Mouse (Mus musculus): ENCODE measurements at regions not wholly inside any gene's neighbourhood (a gene's known extent, or its start where the extent isn't known, plus 50 kb on each side); places are given as distances from the start of the nearest gene placed in this dataset.
"Not testable (repeated sequence)": the region's sequence is repeated elsewhere in the genome, so short reads cannot be mapped to it uniquely, and the experiment has no call there.

GRCm38 (mm10) chr1:18058211-18058971, 87.3 kb downstream of the Crisp4 start:
- under 1% methylated on average over 77 of the region's 77 CpGs for WGBS
- H3K9ac ChIP-seq (replicated peaks; ENCODE audit: low read length): peak overlapping the region; percentile 69
- DNase-seq (ENCODE audit: low spot score) (peak; percentile 61), ATAC-seq (replicated peaks; ENCODE audit: insufficient number of reproducible peaks, low FRiP score, low TSS enrichment, low read depth) (peak; percentile 81)
- no peaks in the 10 kb centered on the region for H3K36me3 ChIP-seq (replicated peaks; ENCODE audit: control insufficient read depth, insufficient read depth, low read depth, low read length)
- peaks cover 14% of the 10 kb centered on the region for H3K27me3 ChIP-seq (ENCODE audit: control insufficient read depth, insufficient read depth, low read length)
- no peaks in the 10 kb centered on the region for H3K9me3 ChIP-seq (replicated peaks; ENCODE audit: control insufficient read depth, low read length)
- H3K27ac ChIP-seq (replicated peaks; ENCODE audit: low read depth, low read length): no peak overlapping the region
- peak overlapping the region; percentile 57 for H3K4me3 ChIP-seq (ENCODE audit: low read depth, low read length)
- H3K4me2 ChIP-seq (ENCODE audit: low read depth, low read length): peak overlapping the region; percentile 96
- no peaks in the 10 kb centered on the region for H3K4me1 ChIP-seq (ENCODE audit: control insufficient read depth, insufficient read depth, low read length)

GRCm38 (mm10) chr1:18057646-18058210, 88.0 kb downstream of the Crisp4 start:
- DNase-seq (ENCODE audit: low spot score): peak; percentile 17
- peaks cover 14% of the 10 kb centered on the region for H3K27me3 ChIP-seq (ENCODE audit: control insufficient read depth, insufficient read depth, low read length)

GRCm38 (mm10) chr1:18057003-18057402, 88.7 kb downstream of the Crisp4 start:
- peak; percentile 3 for DNase-seq (ENCODE audit: low spot score)
- not testable (repeated sequence) for H3K9me3 ChIP-seq (replicated peaks; ENCODE audit: control insufficient read depth, low read length); H3K9ac ChIP-seq (replicated peaks; ENCODE audit: low read length); H3K4me1 ChIP-seq (ENCODE audit: control insufficient read depth, insufficient read depth, low read length); H3K36me3 ChIP-seq (replicated peaks; ENCODE audit: control insufficient read depth, insufficient read depth, low read depth, low read length); H3K27ac ChIP-seq (replicated peaks; ENCODE audit: low read depth, low read length); ATAC-seq (replicated peaks; ENCODE audit: insufficient number of reproducible peaks, low FRiP score, low TSS enrichment, low read depth)
- H3K27me3 ChIP-seq (ENCODE audit: control insufficient read depth, insufficient read depth, low read length): peaks cover 14% of the 10 kb centered on the region
- 5% methylated on average over 11 of the region's 11 CpGs for WGBS
- H3K4me2 ChIP-seq (ENCODE audit: low read depth, low read length): peak overlapping the region; percentile 29; the same call in 1 of the 2 replicates
- peak overlapping the region; percentile 57; the same call in 1 of the 2 replicates for H3K4me3 ChIP-seq (ENCODE audit: low read depth, low read length)

More at GRCm38 (mm10) chr1:18057646-18058210, 88.0 kb downstream of the Crisp4 start:
- Histone ChIP-seq H3K9me3 (replicated peaks; ENCODE audit: control insufficient read depth, low read length) (no peaks in the 10 kb centered on the region), H3K4me3 (ENCODE audit: low read depth, low read length) (peak overlapping the region; percentile 57), H3K27ac (replicated peaks; ENCODE audit: low read depth, low read length) (no peak overlapping the region), H3K4me1 (ENCODE audit: control insufficient read depth, insufficient read depth, low read length) (no peaks in the 10 kb centered on the region), H3K4me2 (ENCODE audit: low read depth, low read length) (peak overlapping the region; percentile 96), H3K36me3 (replicated peaks; ENCODE audit: control insufficient read depth, insufficient read depth, low read depth, low read length) (no peaks in the 10 kb centered on the region), H3K9ac (replicated peaks; ENCODE audit: low read length) (peak overlapping the region; percentile 69)
- ATAC-seq (replicated peaks; ENCODE audit: insufficient number of reproducible peaks, low FRiP score, low TSS enrichment, low read depth): peak; percentile 49
- WGBS: under 1% methylated on average over 26 of the region's 26 CpGs

DNA sequence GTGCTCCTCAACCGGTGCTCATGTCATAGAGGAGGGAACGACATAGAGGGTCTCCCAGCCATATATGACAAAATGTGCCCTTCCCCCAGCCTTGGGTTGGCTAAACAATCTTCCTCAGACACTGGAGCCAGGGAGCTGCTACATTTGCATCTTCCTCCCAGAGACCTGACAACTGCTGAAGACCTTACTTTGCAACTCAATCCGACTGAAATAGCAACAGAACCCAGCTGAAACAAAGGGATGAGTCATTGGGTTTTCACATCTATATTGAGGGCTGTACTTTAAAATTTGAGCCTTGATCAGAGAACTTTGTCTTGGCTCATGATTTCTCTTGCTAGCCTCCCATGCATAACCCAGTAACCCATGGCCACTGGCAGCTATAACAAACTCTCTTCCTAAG, 115.5 kb downstream of the Crisp4 start:
- 64% methylated on average over 3 of the region's 3 CpGs for WGBS
- H3K36me3 ChIP-seq (replicated peaks; ENCODE audit: control insufficient read depth, insufficient read depth, low read depth, low read length): no peaks in the 10 kb centered on the region
- H3K27me3 ChIP-seq (ENCODE audit: control insufficient read depth, insufficient read depth, low read length): no peaks in the 10 kb centered on the region
- ATAC-seq (replicated peaks; ENCODE audit: insufficient number of reproducible peaks, low FRiP score, low TSS enrichment, low read depth) (no peak), DNase-seq (ENCODE audit: low spot score) (no peak)
- H3K9me3 ChIP-seq (replicated peaks; ENCODE audit: control insufficient read depth, low read length): no peaks in the 10 kb centered on the region
- no peak overlapping the region for H3K4me2 ChIP-seq (ENCODE audit: low read depth, low read length)
- no peak overlapping the region for H3K4me3 ChIP-seq (ENCODE audit: low read depth, low read length)
- no peak overlapping the region for H3K9ac ChIP-seq (replicated peaks; ENCODE audit: low read length)
- H3K27ac ChIP-seq (replicated peaks; ENCODE audit: low read depth, low read length): no peak overlapping the region
- H3K4me1 ChIP-seq (ENCODE audit: control insufficient read depth, insufficient read depth, low read length): no peaks in the 10 kb centered on the region

GRCm38 (mm10) chr1:18012941-18013340, 132.8 kb downstream of the Crisp4 start:
- not testable (repeated sequence) for H3K9me3 ChIP-seq (replicated peaks; ENCODE audit: control insufficient read depth, low read length); H3K36me3 ChIP-seq (replicated peaks; ENCODE audit: control insufficient read depth, insufficient read depth, low read depth, low read length); H3K4me1 ChIP-seq (ENCODE audit: control insufficient read depth, insufficient read depth, low read length); H3K4me3 ChIP-seq (ENCODE audit: low read depth, low read length); H3K27ac ChIP-seq (replicated peaks; ENCODE audit: low read depth, low read length); H3K4me2 ChIP-seq (ENCODE audit: low read depth, low read length); ATAC-seq (replicated peaks; ENCODE audit: insufficient number of reproducible peaks, low FRiP score, low TSS enrichment, low read depth); H3K9ac ChIP-seq (replicated peaks; ENCODE audit: low read length); H3K27me3 ChIP-seq (ENCODE audit: control insufficient read depth, insufficient read depth, low read length)
- peak; percentile 59 for DNase-seq (ENCODE audit: low spot score)

DNA sequence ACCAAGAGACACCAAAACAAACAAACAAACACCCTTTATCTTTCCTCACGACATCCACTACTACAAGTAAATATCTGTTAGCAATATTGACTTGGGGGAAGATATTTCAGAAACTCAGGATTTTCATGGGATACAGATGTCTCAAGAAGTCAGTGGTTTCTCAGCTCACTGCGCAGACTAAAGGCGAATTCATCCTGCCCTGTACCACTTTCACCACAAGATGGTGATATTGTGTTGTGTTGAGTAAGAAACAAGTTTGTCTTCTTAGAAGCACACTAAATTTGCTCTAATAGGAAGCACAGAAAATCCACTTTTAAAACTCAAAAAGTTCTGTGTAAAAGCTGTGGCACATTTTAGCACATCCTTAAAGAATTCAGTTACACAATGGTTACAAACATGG, 165.1 kb downstream of the Crisp4 start:
- Histone ChIP-seq H3K4me3 (ENCODE audit: low read depth, low read length) (no peak overlapping the region), H3K36me3 (replicated peaks; ENCODE audit: control insufficient read depth, insufficient read depth, low read depth, low read length) (no peaks in the 10 kb centered on the region), H3K9ac (replicated peaks; ENCODE audit: low read length) (no peak overlapping the region), H3K27ac (replicated peaks; ENCODE audit: low read depth, low read length) (no peak overlapping the region), H3K9me3 (replicated peaks; ENCODE audit: control insufficient read depth, low read length) (no peaks in the 10 kb centered on the region), H3K4me1 (ENCODE audit: control insufficient read depth, insufficient read depth, low read length) (no peaks in the 10 kb centered on the region), H3K27me3 (ENCODE audit: control insufficient read depth, insufficient read depth, low read length) (no peaks in the 10 kb centered on the region), H3K4me2 (ENCODE audit: low read depth, low read length) (no peak overlapping the region)
- ATAC-seq (replicated peaks; ENCODE audit: insufficient number of reproducible peaks, low FRiP score, low TSS enrichment, low read depth): no peak
- peak; percentile 81 for DNase-seq (ENCODE audit: low spot score)
- 15% methylated on average over 3 of the region's 3 CpGs for WGBS

DNA sequence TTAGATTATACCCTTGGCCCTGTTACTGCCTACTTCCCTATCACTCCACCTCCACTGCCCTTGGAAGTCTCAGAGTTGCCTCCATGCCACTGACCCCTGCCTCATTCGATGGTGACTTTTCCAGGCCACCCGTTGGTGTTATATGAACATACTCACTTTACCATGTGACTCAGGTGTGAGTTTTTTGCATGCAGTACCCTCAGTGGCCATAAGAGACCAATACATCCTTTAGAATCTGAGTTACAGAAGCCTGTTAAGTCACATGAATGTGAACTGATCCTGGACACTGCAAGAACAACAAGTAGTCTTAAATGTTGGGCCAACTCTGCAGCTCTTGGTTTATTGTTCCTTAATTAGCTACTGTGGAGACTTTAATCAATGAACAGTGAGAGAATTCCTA, 167.6 kb downstream of the Crisp4 start:
- H3K9me3 ChIP-seq (replicated peaks; ENCODE audit: control insufficient read depth, low read length): no peaks in the 10 kb centered on the region
- H3K4me3 ChIP-seq (ENCODE audit: low read depth, low read length): no peak overlapping the region
- no peak overlapping the region for H3K27ac ChIP-seq (replicated peaks; ENCODE audit: low read depth, low read length)
- ATAC-seq (replicated peaks; ENCODE audit: insufficient number of reproducible peaks, low FRiP score, low TSS enrichment, low read depth) (no peak), DNase-seq (ENCODE audit: low spot score) (no peak)
- H3K4me1 ChIP-seq (ENCODE audit: control insufficient read depth, insufficient read depth, low read length): no peaks in the 10 kb centered on the region
- H3K36me3 ChIP-seq (replicated peaks; ENCODE audit: control insufficient read depth, insufficient read depth, low read depth, low read length): no peaks in the 10 kb centered on the region
- no peaks in the 10 kb centered on the region for H3K27me3 ChIP-seq (ENCODE audit: control insufficient read depth, insufficient read depth, low read length)
- WGBS: 82% methylated on average over 2 of the region's 2 CpGs
- no peak overlapping the region for H3K4me2 ChIP-seq (ENCODE audit: low read depth, low read length)
- no peak overlapping the region for H3K9ac ChIP-seq (replicated peaks; ENCODE audit: low read length)

DNA sequence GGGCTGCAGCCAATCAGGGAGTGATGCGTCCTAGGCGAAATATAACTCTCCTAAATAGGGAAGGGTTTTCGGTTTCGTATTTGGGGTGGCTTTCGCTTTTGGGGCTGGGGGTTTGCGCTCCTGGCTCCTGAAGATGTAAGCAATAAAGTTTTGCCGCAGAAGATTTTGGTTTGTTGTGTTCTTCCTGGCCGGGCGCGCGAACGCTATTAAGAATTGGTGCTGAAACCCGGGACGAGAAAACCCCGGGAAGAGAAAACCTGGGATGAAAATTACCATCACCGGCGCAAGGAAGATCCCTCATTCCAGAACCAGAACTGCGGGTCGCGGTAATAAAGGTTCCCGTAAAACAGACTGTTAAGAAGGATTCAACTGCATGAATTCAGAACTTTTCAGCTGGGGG, 188.8 kb downstream of the Crisp4 start:
- H3K27ac ChIP-seq (replicated peaks; ENCODE audit: low read depth, low read length); H3K9ac ChIP-seq (replicated peaks; ENCODE audit: low read length); H3K9me3 ChIP-seq (replicated peaks; ENCODE audit: control insufficient read depth, low read length); ATAC-seq (replicated peaks; ENCODE audit: insufficient number of reproducible peaks, low FRiP score, low TSS enrichment, low read depth); H3K27me3 ChIP-seq (ENCODE audit: control insufficient read depth, insufficient read depth, low read length); H3K4me3 ChIP-seq (ENCODE audit: low read depth, low read length); DNase-seq (ENCODE audit: low spot score); H3K4me1 ChIP-seq (ENCODE audit: control insufficient read depth, insufficient read depth, low read length); H3K4me2 ChIP-seq (ENCODE audit: low read depth, low read length); H3K36me3 ChIP-seq (replicated peaks; ENCODE audit: control insufficient read depth, insufficient read depth, low read depth, low read length): not testable (repeated sequence)
- 92% methylated on average over 11 of the region's 21 CpGs for WGBS

Measured in embryonic facial prominence, embryonic 11.5 days (tissue).